Mouse (Mus musculus) lung, embryonic 15.5 days (tissue): Measurements from ENCODE around the gene Raet1d. TPM values are rescaled to one million over a fixed set of nuclear protein-coding genes. Genes with fewer than 3 reads are reported as not detected.
A peak's percentile ranks its signal among the peaks of the same experiment; 100 is the strongest.
"Not testable (repeated sequence)": the region's sequence is repeated elsewhere in the genome, so short reads cannot be mapped to it uniquely, and the experiment has no call there.

Source experiments
- ATAC-seq: fragments of 200-750 bp; cut with Nextera tagmentation; 2 replicates; pipeline ENCODE4 v1.8.0; 2017; ENCODE audit warnings: moderate number of reproducible peaks, borderline replicate concordance; ENCODE audit not compliant: low FRiP score, low TSS enrichment; ENCODE audit errors: extremely low read depth
- H3K27ac ChIP-seq: fragments of 300-500 bp; sonication (generic); 2 replicates; pipeline ENCODE4 v1.5.1; 2015; ENCODE audit warnings: moderate library complexity, mild to moderate bottlenecking, inconsistent platforms
- H3K27me3 ChIP-seq: fragments of 300-500 bp; sonication (generic); 2 replicates; pipeline ENCODE4 v1.6.1; 2015; ENCODE audit warnings: inconsistent platforms
- H3K36me3 ChIP-seq: fragments of 300-500 bp; sonication (generic); 2 replicates; pipeline ENCODE4 v1.6.1; 2015; ENCODE audit warnings: inconsistent platforms
- H3K4me1 ChIP-seq: fragments of 300-500 bp; sonication (generic); 2 replicates; pipeline ENCODE4 v1.6.1; 2015; ENCODE audit warnings: inconsistent platforms
- H3K4me2 ChIP-seq: fragments of 300-500 bp; sonication (generic); 2 replicates; pipeline ENCODE4 v1.6.1; 2015; ENCODE audit warnings: inconsistent platforms, mild to moderate bottlenecking, moderate library complexity
- H3K4me3 ChIP-seq: fragments of 300-500 bp; sonication (generic); 2 replicates; pipeline ENCODE4 v1.5.1; 2015; ENCODE audit warnings: mild to moderate bottlenecking, inconsistent platforms
- H3K9ac ChIP-seq: fragments of 300-500 bp; sonication (generic); 2 replicates; pipeline ENCODE4 v1.6.1; 2015; ENCODE audit warnings: inconsistent platforms
- H3K9me3 ChIP-seq: fragments of 300-500 bp; sonication (generic); 2 replicates; pipeline ENCODE4 v1.6.1; 2016; ENCODE audit warnings: inconsistent platforms
- whole genome bisulfite sequencing: fragments of 180-500 bp; shearing (Covaris S2); methylation state at CpG from one replicate; pipeline ENCODE4 v1.1.7; 2015; 5-methylcytosine and 5-hydroxymethylcytosine counted together
- polyA plus RNA-seq: library from polyadenylated mRNA; unstranded; fragments of >200 nt; fragmentation: Nextera tagmentation; extraction: Ambion mirVana; gene quantifications from 2 replicates; pipeline ENCODE4 v1.2.1, GENCODE M21; 2015

The Raet1d gene
- 11.2 and 13.0 TPM in 2 replicates for polyA plus RNA-seq

DNA sequence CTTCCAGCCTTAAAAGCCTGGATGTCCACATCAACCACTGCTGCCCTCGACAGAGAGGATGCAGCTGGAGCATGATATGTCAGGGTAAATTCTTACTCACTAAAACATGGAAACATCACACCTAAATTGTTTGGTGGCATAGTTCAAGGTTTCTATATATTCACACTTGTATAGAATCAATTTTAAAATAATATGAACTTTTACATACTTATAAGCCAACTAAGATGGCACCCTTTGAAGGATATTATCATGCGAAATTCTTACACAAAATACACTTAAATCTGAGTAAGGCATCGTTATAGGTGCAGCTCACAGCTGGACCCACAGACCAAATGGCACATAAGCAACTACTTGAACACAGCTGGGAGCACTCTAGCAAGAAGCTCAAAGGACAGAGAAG, at the start of gene Raet1d:
Gene Raet1d, plus strand, starts transcription at position 301 of the 400 bp plus-strand sequence.
- H3K4me3 ChIP-seq, H3K9me3 ChIP-seq, H3K9ac ChIP-seq, H3K27me3 ChIP-seq, H3K4me2 ChIP-seq, ATAC-seq, H3K36me3 ChIP-seq, H3K4me1 ChIP-seq, H3K27ac ChIP-seq: not testable (repeated sequence)
- WGBS: 66% methylated on average over 3 of the region's 3 CpGs

DNA sequence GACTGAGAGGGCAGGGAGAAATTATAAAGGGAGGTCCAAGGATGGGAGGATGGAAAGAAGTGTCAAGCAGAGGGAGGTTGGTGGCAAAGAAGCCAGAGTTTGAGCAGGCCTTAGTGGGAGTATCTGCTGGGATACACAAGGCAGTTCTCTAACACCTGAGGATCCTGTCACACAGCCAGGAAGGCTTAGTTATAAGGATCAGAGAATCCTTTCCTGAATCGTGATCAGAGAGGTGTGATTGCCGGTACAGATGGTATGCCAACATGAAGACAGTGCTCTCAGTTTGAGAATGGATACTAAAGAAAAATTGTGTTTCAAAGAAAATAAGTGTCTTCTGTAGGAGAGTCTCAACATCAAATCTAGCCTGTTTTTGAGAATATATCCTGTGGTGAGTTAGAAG, 37.5 kb upstream of the Raet1d start:
- Histone ChIP-seq H3K9ac (no peak overlapping the region), H3K27ac (no peak overlapping the region), H3K36me3 (no peaks in the 10 kb centered on the region), H3K4me2 (no peak overlapping the region), H3K4me3 (no peak overlapping the region), H3K27me3 (no peaks in the 10 kb centered on the region), H3K4me1 (no peaks in the 10 kb centered on the region), H3K9me3 (no peaks in the 10 kb centered on the region)
- 83% methylated on average over 2 of the region's 2 CpGs for WGBS
- no peak for ATAC-seq

DNA sequence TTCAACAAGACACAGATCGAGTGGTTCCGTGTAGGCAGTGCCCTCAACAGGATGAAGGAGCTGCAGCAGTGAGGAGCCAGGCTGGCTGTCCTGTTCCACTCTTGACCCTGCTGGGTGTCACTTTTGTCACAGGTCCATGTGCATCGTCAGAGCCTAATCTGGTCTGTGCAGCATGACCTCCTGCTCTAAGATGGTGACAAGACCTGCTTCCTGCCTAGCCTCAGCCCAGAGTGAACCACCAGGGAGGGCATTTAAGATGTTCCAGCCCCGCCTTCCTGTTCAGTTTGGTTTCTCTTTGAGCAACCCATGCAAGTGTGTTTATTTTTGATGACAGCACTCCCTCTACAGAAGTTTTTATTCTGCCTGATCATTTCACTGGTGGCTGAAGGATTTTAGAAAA, 14.6 kb upstream of the Raet1d start:
- not testable (repeated sequence) for H3K4me2 ChIP-seq, ATAC-seq, H3K4me3 ChIP-seq, H3K9me3 ChIP-seq, H3K36me3 ChIP-seq, H3K27ac ChIP-seq, H3K9ac ChIP-seq, H3K4me1 ChIP-seq, H3K27me3 ChIP-seq
- 59% methylated on average over 4 of the region's 4 CpGs for WGBS

DNA sequence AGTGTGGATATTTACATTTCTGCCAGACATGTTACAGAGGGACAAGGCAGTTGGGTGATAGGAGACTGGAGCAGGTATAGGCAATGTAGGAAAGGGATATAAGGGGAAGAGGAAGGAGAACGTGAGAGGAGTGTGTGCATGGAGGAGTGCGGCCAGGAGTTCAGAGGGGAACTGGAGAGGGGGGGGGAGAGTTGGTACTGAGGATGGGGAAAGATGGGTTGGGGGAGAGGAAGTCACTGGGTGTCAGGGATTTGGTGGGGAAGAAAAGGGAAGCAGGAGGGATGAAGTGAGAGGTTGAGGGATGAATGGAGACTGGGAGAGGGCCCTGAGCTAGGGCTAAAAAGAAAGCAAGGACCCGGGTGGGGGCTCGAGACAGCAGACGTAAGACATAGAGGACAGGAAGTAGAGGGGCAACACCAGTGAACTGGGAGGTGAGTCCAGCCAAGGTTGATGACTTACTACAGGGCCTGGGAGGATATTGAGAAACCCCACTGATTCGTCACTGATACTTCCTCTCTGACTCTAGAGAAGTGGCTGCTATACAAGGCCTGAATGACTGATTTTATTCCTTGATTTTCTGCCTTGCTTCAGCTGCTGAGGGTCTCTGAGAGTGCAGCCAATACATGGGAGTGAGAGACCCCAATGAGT, 6.7 kb upstream of the Raet1d start:
- not testable (repeated sequence) for H3K4me2 ChIP-seq, H3K27me3 ChIP-seq, H3K9ac ChIP-seq, H3K9me3 ChIP-seq, H3K4me3 ChIP-seq, H3K36me3 ChIP-seq, H3K4me1 ChIP-seq, H3K27ac ChIP-seq, ATAC-seq
- 73% methylated on average over 6 of the region's 6 CpGs for WGBS

DNA sequence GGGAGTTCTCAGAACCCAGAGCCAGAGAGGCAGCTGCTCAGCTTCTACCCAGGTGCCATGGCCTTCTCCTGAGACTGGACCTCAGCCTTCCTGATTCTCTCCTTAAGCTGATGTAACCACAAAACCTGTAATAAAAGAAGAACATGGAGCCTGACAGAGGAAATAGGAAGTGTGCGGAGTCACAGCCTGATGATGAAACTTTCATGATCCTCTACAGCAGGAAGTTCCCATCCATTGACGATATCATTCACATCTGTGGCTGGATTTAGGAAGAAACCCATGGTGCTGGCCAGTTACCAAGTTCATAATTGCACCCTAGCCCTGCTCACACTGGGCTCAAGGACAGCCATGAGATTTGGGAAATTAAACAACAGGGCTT, 6.2 kb upstream of the Raet1d start:
- not testable (repeated sequence) for H3K4me3 ChIP-seq, H3K4me1 ChIP-seq, H3K36me3 ChIP-seq, H3K4me2 ChIP-seq, ATAC-seq, H3K9ac ChIP-seq, H3K9me3 ChIP-seq, H3K27ac ChIP-seq, H3K27me3 ChIP-seq
- 70% methylated on average over 2 of the region's 2 CpGs for WGBS

DNA sequence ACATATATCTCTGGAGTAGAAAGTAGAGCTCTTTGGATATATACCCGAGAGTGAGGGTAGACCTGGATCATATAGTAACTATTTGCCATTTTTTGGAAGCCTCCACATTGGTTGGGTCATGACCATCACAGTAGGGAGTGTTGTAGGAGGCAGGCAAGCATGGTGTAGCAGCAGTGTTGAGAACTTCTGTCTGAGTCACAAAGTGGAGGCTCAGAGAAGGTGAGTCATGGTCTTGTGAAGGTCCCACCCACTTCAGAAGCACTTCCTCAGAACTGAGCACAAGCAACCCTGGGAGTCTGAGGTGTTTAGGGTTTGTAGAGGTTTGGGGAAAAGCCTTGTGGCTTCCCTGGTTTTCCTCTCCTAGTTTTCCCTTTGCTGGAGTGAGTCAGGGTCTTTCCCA, 3.0 kb upstream of the Raet1d start:
- not testable (repeated sequence) for H3K9ac ChIP-seq, ATAC-seq, H3K4me3 ChIP-seq, H3K9me3 ChIP-seq, H3K4me1 ChIP-seq, H3K27me3 ChIP-seq, H3K4me2 ChIP-seq, H3K27ac ChIP-seq, H3K36me3 ChIP-seq
- 77% methylated on average over 1 of the region's 1 CpGs for WGBS

DNA sequence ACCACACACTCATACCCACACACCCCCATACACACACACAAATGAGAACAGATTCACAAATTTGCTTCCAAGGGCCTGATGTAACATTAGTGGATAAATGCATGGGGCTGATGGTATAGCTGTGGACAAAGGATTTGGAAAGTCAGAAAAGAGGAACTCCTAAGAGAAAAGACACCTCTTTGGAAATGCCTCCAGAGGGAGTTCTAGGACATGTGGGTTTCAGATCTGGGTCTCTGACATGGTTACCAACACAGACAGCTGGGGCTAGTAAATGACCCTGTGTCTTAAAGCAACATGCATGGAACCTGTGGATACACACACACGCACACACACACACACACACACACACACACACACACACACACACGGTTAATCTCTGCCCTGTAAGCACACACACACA, 605 bp downstream of the Raet1d start:
- H3K9me3 ChIP-seq, H3K4me2 ChIP-seq, H3K4me3 ChIP-seq, H3K27me3 ChIP-seq, H3K4me1 ChIP-seq, H3K27ac ChIP-seq, ATAC-seq, H3K36me3 ChIP-seq, H3K9ac ChIP-seq: not testable (repeated sequence)
- 40% methylated on average over 2 of the region's 2 CpGs for WGBS

DNA sequence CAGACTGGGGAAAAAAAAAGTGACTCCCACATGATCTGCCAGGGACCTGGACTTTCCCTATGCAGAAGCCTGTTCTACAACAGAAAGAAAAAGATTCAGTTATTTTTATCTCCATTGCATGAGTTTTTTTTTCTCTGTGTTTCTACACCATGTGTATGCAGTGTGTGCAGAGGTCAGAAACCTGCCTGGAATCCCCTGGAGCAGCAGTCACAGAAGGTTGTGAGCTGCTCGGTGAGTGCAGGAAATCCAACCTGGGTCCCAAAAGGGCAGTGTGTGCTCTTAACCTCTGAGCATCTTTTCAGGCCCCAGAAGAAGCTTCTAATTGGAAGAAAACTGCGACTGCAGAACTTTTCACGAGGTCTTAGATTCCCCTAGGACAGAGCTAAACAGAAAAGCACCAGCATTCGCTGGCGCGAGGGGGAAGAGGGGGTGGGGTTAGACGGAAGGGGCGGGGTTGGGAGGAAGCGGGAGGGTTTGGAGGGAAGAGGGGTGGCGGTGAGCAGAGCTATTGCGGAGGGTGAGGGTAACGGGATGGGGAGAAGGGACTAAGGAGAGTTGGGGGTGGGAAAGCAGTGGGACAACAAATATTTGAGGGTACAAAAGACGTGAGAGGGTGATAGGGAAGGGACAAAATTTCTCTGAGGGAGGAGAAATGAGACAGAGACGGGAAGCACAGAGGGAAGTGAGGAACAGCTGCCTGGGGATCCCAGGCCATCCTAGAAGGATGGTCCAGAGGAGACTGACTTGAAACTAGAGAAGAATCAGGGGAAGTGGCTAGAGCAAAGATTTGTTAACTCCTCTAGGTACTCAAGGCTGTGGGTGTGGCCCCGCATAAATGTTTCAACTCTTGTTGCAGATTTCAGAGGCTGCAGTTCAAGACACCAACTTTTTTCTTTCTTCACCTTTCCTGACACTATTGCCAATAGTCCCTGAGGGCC, 1.3 kb downstream of the Raet1d start:
- H3K4me1 ChIP-seq, H3K36me3 ChIP-seq, H3K27me3 ChIP-seq, H3K27ac ChIP-seq, H3K9me3 ChIP-seq, H3K9ac ChIP-seq: not testable (repeated sequence)
- WGBS: 0% methylated on average over 8 of the region's 15 CpGs
- ATAC-seq: peak; percentile 81; the same call in 1 of the 2 replicates
- peak overlapping the region; percentile 23 for H3K4me3 ChIP-seq
- peak overlapping the region; percentile 44; the same call in 1 of the 2 replicates for H3K4me2 ChIP-seq

DNA sequence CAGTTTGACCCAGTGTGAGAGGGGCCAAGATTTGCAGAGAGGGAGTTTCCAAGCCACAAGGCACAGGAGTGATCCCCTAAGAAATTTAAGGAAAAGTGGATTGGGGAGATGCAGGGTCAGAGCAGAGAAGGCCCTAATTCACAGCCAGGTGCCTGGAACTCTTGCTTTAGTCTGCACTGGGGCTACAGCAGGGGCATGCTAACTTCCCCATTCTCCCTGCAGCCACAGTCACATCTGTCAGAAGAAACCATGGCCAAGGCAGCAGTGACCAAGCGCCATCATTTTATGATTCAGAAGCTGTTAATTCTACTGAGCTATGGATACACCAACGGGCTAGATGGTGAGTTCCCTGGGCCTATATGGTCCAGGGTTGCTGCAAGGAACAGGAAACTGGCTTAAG, 2.1 kb downstream of the Raet1d start:
- not testable (repeated sequence) for H3K27ac ChIP-seq, H3K9me3 ChIP-seq, H3K27me3 ChIP-seq, H3K9ac ChIP-seq, H3K4me1 ChIP-seq, H3K36me3 ChIP-seq, ATAC-seq, H3K4me3 ChIP-seq, H3K4me2 ChIP-seq
- WGBS: 82% methylated on average over 2 of the region's 2 CpGs

DNA sequence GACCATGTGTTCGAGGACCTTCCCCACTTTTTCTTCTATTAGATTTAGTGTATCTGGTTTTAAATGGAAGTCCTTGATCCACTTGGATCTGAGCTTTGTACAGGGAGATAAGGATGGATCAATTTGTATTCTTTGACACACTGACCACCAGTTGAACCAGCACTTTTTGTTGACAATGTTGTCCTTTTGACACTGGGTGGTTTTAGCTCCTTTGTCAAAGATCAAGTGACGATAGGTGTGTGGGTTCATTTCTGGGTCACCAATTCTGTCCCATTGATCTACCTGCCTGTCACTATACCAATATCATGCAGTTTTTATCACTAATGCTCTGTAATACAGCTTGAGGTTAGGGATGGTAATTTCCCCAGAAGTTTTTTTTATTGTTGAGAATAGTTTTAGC, 4.6 kb downstream of the Raet1d start:
- ATAC-seq, H3K4me3 ChIP-seq, H3K9me3 ChIP-seq, H3K27ac ChIP-seq, H3K4me2 ChIP-seq, H3K36me3 ChIP-seq, H3K27me3 ChIP-seq, H3K4me1 ChIP-seq, H3K9ac ChIP-seq: not testable (repeated sequence)
- 48% methylated on average over 2 of the region's 2 CpGs for WGBS

DNA sequence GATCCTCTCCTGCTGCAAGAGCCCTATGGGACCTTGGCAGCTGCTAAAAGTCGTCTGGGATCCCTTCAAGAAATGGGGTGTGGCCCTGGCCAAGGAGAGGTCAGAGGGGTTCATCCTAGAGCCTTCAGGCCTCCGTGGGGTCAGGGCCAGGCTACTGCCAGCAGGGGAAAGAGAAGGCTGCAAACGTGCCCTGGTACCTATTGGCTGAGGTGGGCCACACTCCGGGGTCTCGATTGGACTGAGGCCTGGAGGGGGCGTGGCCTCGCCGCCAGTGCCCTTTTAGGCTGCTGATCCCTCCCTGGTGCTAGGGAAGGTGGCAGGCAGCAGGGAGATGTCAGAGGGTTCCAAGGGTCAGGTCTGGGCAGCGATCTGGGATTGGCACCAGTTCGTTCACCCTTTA, 20.9 kb downstream of the Raet1d start:
- H3K4me1 ChIP-seq, H3K4me3 ChIP-seq, H3K9me3 ChIP-seq, H3K9ac ChIP-seq, H3K27me3 ChIP-seq, H3K4me2 ChIP-seq, H3K36me3 ChIP-seq, H3K27ac ChIP-seq: not testable (repeated sequence)
- 7% methylated on average over 9 of the region's 10 CpGs for WGBS
- ATAC-seq: peak; percentile 49; the same call in 1 of the 2 replicates

DNA sequence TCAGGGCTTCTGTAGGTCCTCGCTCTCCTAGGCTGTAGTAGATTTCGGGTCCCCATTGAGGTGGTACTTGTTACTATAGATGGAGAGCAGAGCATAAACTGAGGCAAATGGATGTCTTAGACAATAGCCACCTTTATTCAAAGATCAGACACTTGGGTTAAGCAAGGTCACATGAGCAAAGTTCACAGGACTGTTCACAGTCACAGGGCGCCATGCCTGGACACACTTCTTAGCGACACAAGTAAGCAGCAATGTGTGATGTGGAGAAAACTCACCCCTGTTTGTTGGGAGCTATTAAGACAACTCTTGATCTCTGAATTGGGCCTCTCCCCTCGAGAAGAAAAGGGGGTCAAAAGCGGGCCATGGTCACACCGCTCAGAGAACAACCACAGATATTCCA, 29.8 kb downstream of the Raet1d start:
- H3K9ac ChIP-seq, H3K9me3 ChIP-seq, H3K36me3 ChIP-seq, H3K4me2 ChIP-seq, ATAC-seq, H3K4me3 ChIP-seq, H3K27me3 ChIP-seq, H3K4me1 ChIP-seq, H3K27ac ChIP-seq: not testable (repeated sequence)
- WGBS: 82% methylated on average over 7 of the region's 7 CpGs
